Mouse (Mus musculus) layer of hippocampus, adult 8-10 months (tissue): ENCODE measurements at regions not wholly inside any gene's neighbourhood (a gene's known extent, or its start where the extent isn't known, plus 50 kb on each side); places are given as distances from the start of the nearest gene placed in this dataset.
"Not testable (repeated sequence)": the region's sequence is repeated elsewhere in the genome, so short reads cannot be mapped to it uniquely, and the experiment has no call there.

ENCODE experiments used
- DNase-seq, 2 experiments: peaks; one replicate each; pipeline ENCODE4 v3.0.0; 2022; ENCODE audit warnings: low spot score in 2 of 2

- not testable (repeated sequence) for DNase-seq
Measured at GRCm38 (mm10) chr5:10550115-10550514, 303.8 kb upstream of the Gm5152 start.

- DNase-seq: peak; percentile 57 to 61
Measured at GRCm38 (mm10) chr5:10562321-10562720, 316.0 kb upstream of the Gm5152 start.

GRCm38 (mm10) chr5:10592392-10592791 is 346.1 kb upstream of the Gm5152 start:
- no peak for DNase-seq

- DNase-seq: no peak
Measured at GRCm38 (mm10) chr5:10600774-10601173, 346.8 kb upstream of the Gm8871 start.

- no peak for DNase-seq
Measured at GRCm38 (mm10) chr5:10633176-10633575, 314.4 kb upstream of the Gm8871 start.

- no peak for DNase-seq
Measured at GRCm38 (mm10) chr5:10648075-10648474, 299.5 kb upstream of the Gm8871 start.

- DNase-seq: no peak
Measured at GRCm38 (mm10) chr5:10663301-10663700, 284.3 kb upstream of the Gm8871 start.

GRCm38 (mm10) chr5:10674199-10674598 is 273.4 kb upstream of the Gm8871 start:
- DNase-seq: no peak

GRCm38 (mm10) chr5:10685519-10685918 is 262.1 kb upstream of the Gm8871 start:
- DNase-seq: no peak

- no peak for DNase-seq
Measured at GRCm38 (mm10) chr5:10727056-10727455, 220.5 kb upstream of the Gm8871 start.

GRCm38 (mm10) chr5:10749546-10749945 is 198.1 kb upstream of the Gm8871 start:
- DNase-seq: no peak

GRCm38 (mm10) chr5:10767469-10767868 is 180.1 kb upstream of the Gm8871 start:
- DNase-seq: no peak
